Mouse (Mus musculus) thymus, postnatal 4 days (tissue): ENCODE measurements around the gene Acad8.

Source experiments
- DNase-seq: peaks from one replicate; pipeline ENCODE4 v3.0.0; 2021

Gene Acad8

GRCm38 (mm10) chr9:26978776-26979175 is 20.6 kb downstream of the Acad8 start:
- DNase-seq, result no peak

- no peak for DNase-seq
Measured at GRCm38 (mm10) chr9:26977754-26978153, 21.6 kb downstream of the Acad8 start.

GRCm38 (mm10) chr9:26947790-26948189 is 51.6 kb downstream of the Acad8 start:
- DNase-seq, result no peak

DNA sequence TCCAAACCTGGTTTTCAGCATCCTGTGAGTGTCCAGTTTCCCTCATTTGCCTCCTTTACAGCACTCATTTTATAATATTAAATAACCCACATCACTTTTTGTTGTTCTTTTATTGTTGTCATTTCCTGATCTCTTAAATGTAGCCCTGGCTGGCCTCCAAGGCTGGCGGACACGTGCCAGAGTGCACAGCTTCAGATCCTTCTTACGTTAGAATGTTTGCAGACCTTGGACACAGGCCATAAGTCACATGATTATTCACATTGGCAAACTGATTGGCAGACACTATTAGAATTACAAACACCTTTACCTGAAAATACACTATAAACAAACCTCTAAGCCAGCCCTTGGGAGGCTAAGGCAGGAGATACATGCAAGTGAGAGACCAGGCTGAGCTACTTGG is 75.2 kb downstream of the Acad8 start:
- DNase-seq, result no peak
